Mouse (Mus musculus) heart, postnatal 14 days (tissue): ENCODE data around the gene Cylc1. TPM values are rescaled to one million over a fixed set of nuclear protein-coding genes. Genes with fewer than 3 reads are reported as not detected.

ENCODE experiments used
- DNase-seq, 2 experiments: peaks; one replicate each; pipeline ENCODE4 v3.0.0; 2021 to 2022
- intact Hi-C: fragments of 180-260 bp; cut with DNase I; formaldehyde crosslinking; loops from one replicate; pipeline ENCODE4 v1.15.1; 2025
- long read RNA-seq, 2 experiments: library from polyadenylated mRNA; stranded (forward); transcript quantifications; one replicate each; pipeline ENCODE4 v2.0.0; 2021
- total RNA-seq, 2 experiments: library from RNA; stranded (reverse); gene quantifications; 2 replicates each; pipeline ENCODE4 v1.2.3; 2021

The Cylc1 gene
- total RNA-seq, result not detected
- long read RNA-seq, experiment 1, result 0 reads
- long read RNA-seq, experiment 2, result 0 reads

GRCm38 (mm10) chrX:111110118-111110517, at the start of gene Cylc1:
Cylc1 (plus strand) TSS chrX:111110418.
- intact Hi-C loops, result no loop called here
- DNase-seq, result no peak

GRCm38 (mm10) chrX:111078680-111079079, 31.5 kb upstream of the Cylc1 start:
- intact Hi-C loops, result no loop called here
- no peak for DNase-seq

DNA sequence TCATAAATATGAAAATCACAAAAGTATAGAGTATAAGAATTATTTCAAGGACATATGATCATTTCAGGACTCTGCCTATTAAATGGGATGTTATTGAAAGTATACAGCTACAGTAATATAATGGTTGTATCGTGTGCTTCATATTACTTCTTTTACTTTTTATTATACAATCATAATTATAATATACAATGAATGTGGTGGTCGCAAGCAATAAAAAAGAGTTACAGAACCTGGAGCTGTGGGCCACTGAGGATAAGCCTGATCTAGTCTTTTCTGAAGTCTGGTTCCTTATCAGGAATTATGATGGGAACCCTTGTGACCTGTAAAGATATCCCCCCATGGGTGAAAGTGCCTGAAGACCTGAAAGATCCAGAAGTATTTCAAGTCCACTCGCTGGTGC, 57.8 kb downstream of the Cylc1 start, which contains the start of gene Gm10112:
Gene Gm10112 (plus strand): TSS at position 301 of the 400 bp plus-strand sequence.
- DNase-seq, result no peak
- intact Hi-C loops, result no loop called here

Other genes starting within 250 kb of the Cylc1 start
- gene Gm10112, start 57.9 kb downstream of the Cylc1 start, total RNA-seq, result not detected